ENCODE assay signal across 8 mouse cellular contexts in the genomic region with DNA sequence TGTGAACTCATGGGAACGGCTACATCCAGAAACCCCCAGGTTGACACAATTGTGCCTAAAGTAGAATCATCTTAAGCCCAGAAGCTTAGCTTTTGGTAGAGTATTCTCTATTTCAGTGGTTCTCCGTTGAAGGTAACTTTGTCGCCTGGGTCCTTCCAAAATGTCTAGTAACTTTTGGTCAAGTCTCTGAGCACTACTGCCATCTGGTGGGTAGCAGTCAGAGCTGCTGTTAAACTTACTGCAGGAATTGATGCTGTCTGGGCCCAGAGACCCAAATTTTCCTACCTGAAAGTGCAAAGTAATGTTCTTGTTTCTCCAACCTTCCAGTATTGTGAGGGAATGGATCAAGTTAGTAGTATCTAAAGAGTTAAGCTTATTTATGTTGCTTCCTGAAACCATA. TPM values are rescaled to one million over a fixed set of nuclear protein-coding genes. Genes with fewer than 3 reads are reported as not detected.
DNase-seq lines count a peak whose midpoint lies in the region; ATAC-seq and TF ChIP-seq lines count a peak whose summit lies in the region.

No protein-coding gene starts in this region.

- peak; percentile 4 to 35 for DNase-seq in heart, postnatal 14 days
- peak; percentile 3 for DNase-seq in thymus, postnatal 0 days (ENCODE audit: low spot score)
- no peak for DNase-seq in thymus, adult 2 months
- DNase-seq in urinary bladder, postnatal 25 days (ENCODE audit: low spot score), result no peak
- no peak for DNase-seq in layer of hippocampus, adult 11-12 months (ENCODE audit: low spot score)

- H3K4me1 ChIP-seq in heart, embryonic 12.5 days (replicated peaks), result no peaks in the 10 kb centered on the region
- no peaks in the 10 kb centered on the region for H3K4me1 ChIP-seq in thymus, adult 2 months (replicated peaks; ENCODE audit: control insufficient read depth, insufficient read depth, low read length)

- no peaks in the 10 kb centered on the region for H3K27me3 ChIP-seq in heart, embryonic 12.5 days (replicated peaks)
- H3K27me3 ChIP-seq in thymus, adult 2 months (ENCODE audit: control insufficient read depth, insufficient read depth, low read length), result no peaks in the 10 kb centered on the region

- H3K9me3 ChIP-seq in heart, embryonic 12.5 days (replicated peaks), result no peaks in the 10 kb centered on the region

- no peak for TF ChIP-seq CTCF in thymus, adult 2 months (IDR thresholded peaks at IDR 0.05; ENCODE audit: borderline replicate concordance, control insufficient read depth, extremely low read depth, insufficient read depth, low read length, poor library complexity)

- H3K9ac ChIP-seq in heart, embryonic 12.5 days, result no peak overlapping the region

- H3K36me3 ChIP-seq in heart, embryonic 12.5 days, result no peaks in the 10 kb centered on the region
- no peaks in the 10 kb centered on the region for H3K36me3 ChIP-seq in thymus, adult 2 months (ENCODE audit: control insufficient read depth, insufficient read depth, low read length)

- intact Hi-C loops in heart, postnatal 14 days (cut with DNase I), result loop anchor here (1.0 to 10.0 kb wide), 3 partner anchors 103 to 182 kb away; no protein-coding TSS in a partner anchor

- H3K27ac ChIP-seq in heart, embryonic 12.5 days (ENCODE audit: poor library complexity, severe bottlenecking), result no peak overlapping the region
- no peak overlapping the region for H3K27ac ChIP-seq in thymus, adult 2 months (ENCODE audit: control insufficient read depth, insufficient read depth, low read length)

- no peak for TF ChIP-seq POLR2A in thymus, adult 2 months (IDR thresholded peaks at IDR 0.05; ENCODE audit: control insufficient read depth, extremely low read depth, insufficient read depth, low read length, poor library complexity)

- no peak for ATAC-seq in heart, embryonic 12.5 days (ENCODE audit: insufficient number of reproducible peaks, low FRiP score)
- ATAC-seq in common myeloid progenitor, adult 5-6 weeks (replicated peaks; ENCODE audit: low read depth, poor library complexity, severe bottlenecking), result peak; percentile 92
- peak; percentile 96 for ATAC-seq in megakaryocyte, adult 5-6 weeks (ENCODE audit: poor library complexity, severe bottlenecking)

- WGBS in heart, embryonic 12.5 days, result 59% methylated on average over 3 of the region's 3 CpGs
- WGBS in thymus, adult 2 months, result 48% methylated on average over 3 of the region's 3 CpGs

- no peak overlapping the region for H3K4me2 ChIP-seq in heart, embryonic 12.5 days

- no peak overlapping the region for H3K4me3 ChIP-seq in heart, embryonic 12.5 days
- H3K4me3 ChIP-seq in thymus, adult 2 months (ENCODE audit: control insufficient read depth, insufficient read depth, low read length), result no peak overlapping the region

RNA-seq across cellular contexts. Expression of a gene that starts 17.9 kb away (rescaled TPM):
- 1 to 10 TPM; 2.6 to 5.0 TPM for total RNA-seq in heart, postnatal 14 days (2021)
- polyA plus RNA-seq in heart, embryonic 12.5 days (2016; fragmentation: Nextera tagmentation; extraction: Ambion mirVana), result 9.2 and 9.9 TPM in 2 replicates
- polyA plus RNA-seq in thymus, postnatal 0 days (2015; fragmentation: Nextera tagmentation; extraction: Ambion mirVana), result 5.6 and 6.8 TPM in 2 replicates
- 0.57 and 0.75 TPM in 2 replicates for polyA plus RNA-seq in thymus, adult 2 months (2012; rRNA removed)
- total RNA-seq in common myeloid progenitor, adult 5-6 weeks (2017), result 1.2 TPM in 1 of 2 replicates, not detected in the other
- total RNA-seq in megakaryocyte, adult 5-6 weeks (2015), result 3.9 and 6.1 TPM in 2 replicates
- 1.7 and 2.8 TPM in 2 replicates for total RNA-seq in megakaryocyte, adult 5-6 weeks (2017)

RNA-seq across cellular contexts. Expression of a gene that starts 29.1 kb away (rescaled TPM):
- 1 to 10 TPM; 2.3 to 2.5 TPM for total RNA-seq in heart, postnatal 14 days (2021)
- 8.7 and 8.8 TPM in 2 replicates for polyA plus RNA-seq in heart, embryonic 12.5 days (2016; fragmentation: Nextera tagmentation; extraction: Ambion mirVana)
- 0.39 and 0.72 TPM in 2 replicates for polyA plus RNA-seq in thymus, postnatal 0 days (2015; fragmentation: Nextera tagmentation; extraction: Ambion mirVana)
- 0.31 and 0.50 TPM in 2 replicates for polyA plus RNA-seq in thymus, adult 2 months (2012; rRNA removed)
- total RNA-seq in common myeloid progenitor, adult 5-6 weeks (2017), result 1.4 and 1.9 TPM in 2 replicates
- 27.4 and 30.8 TPM in 2 replicates for total RNA-seq in megakaryocyte, adult 5-6 weeks (2015)
- 40.8 and 42.4 TPM in 2 replicates for total RNA-seq in megakaryocyte, adult 5-6 weeks (2017)

Comparison
In these comparisons a context has a peak if more than half of its experiments do, and no peak if none do; other contexts are left out.
1. DNase-seq: peak in heart, postnatal 14 days (2 of 2) and thymus, postnatal 0 days (single experiment); none in thymus, adult 2 months (single experiment), urinary bladder, postnatal 25 days (single experiment) and layer of hippocampus, adult 11-12 months (single experiment).